Mouse (Mus musculus): ENCODE results near the gene Cyld. TPM values are rescaled to one million over a fixed set of nuclear protein-coding genes. Genes with fewer than 3 reads are reported as not detected.

Gene Cyld
- polyA plus RNA-seq, 1 experiment from 2014 or later = 19.8 TPM

DNA sequence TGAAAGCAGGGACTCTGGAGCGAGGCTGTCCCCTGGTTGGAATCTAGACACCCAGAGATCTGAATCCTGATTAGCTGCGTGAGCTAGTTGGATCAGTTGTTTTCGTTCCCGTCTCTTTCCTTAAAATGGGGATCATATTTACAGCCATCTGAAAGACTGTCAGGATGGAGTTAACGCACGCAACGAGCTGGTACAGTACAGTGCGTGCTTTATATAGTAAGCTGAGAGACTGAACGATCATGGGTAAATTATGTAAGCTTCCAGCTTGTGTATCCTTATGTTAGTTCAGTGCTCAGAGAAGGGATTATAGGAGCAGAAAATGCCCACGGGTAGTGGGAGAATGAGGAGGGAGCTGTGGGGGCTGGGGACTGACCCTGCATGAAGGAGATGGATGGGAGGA, 25.3 kb upstream of the Cyld start:
- H3K27ac ChIP-seq = no peak overlapping the region
- H3K36me3 ChIP-seq (replicated peaks) = no peaks in the 10 kb centered on the region
- H3K4me2 ChIP-seq = no peak overlapping the region
- no peak for ATAC-seq (replicated peaks)
- H3K27me3 ChIP-seq (replicated peaks) = no peaks in the 10 kb centered on the region
- no peaks in the 10 kb centered on the region for H3K9me3 ChIP-seq
- peaks cover 24% of the 10 kb centered on the region for H3K4me1 ChIP-seq
- H3K9ac ChIP-seq = no peak overlapping the region
- 79% methylated on average over 10 of the region's 10 CpGs for WGBS
- no peak overlapping the region for H3K4me3 ChIP-seq

DNA sequence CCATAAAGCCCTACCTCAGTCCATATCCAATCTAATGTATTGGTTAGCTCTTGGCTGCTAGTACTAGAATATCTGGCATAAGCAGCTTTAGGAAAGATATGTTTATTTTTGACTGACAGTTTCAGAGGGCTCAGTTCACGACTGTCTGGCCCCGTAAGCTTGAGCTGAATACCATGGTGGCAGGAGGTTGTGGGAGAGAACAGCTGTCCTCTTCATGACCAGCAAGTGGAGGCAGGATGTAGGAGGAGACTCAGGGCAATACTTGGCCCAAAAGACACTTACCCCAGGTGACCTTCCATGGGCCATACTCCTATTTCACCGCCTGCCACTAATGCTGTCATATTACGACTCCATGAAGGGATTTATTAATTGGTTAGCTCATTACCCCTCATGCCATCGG, 23.0 kb upstream of the Cyld start:
- WGBS = 94% methylated on average over 5 of the region's 5 CpGs
- H3K27ac ChIP-seq = no peak overlapping the region
- H3K36me3 ChIP-seq (replicated peaks) = no peaks in the 10 kb centered on the region
- peaks cover 11% of the 10 kb centered on the region for H3K4me1 ChIP-seq
- no peak overlapping the region for H3K4me3 ChIP-seq
- H3K27me3 ChIP-seq (replicated peaks) = no peaks in the 10 kb centered on the region
- no peak for ATAC-seq (replicated peaks)
- no peak overlapping the region for H3K9ac ChIP-seq
- no peaks in the 10 kb centered on the region for H3K9me3 ChIP-seq
- no peak overlapping the region for H3K4me2 ChIP-seq

DNA sequence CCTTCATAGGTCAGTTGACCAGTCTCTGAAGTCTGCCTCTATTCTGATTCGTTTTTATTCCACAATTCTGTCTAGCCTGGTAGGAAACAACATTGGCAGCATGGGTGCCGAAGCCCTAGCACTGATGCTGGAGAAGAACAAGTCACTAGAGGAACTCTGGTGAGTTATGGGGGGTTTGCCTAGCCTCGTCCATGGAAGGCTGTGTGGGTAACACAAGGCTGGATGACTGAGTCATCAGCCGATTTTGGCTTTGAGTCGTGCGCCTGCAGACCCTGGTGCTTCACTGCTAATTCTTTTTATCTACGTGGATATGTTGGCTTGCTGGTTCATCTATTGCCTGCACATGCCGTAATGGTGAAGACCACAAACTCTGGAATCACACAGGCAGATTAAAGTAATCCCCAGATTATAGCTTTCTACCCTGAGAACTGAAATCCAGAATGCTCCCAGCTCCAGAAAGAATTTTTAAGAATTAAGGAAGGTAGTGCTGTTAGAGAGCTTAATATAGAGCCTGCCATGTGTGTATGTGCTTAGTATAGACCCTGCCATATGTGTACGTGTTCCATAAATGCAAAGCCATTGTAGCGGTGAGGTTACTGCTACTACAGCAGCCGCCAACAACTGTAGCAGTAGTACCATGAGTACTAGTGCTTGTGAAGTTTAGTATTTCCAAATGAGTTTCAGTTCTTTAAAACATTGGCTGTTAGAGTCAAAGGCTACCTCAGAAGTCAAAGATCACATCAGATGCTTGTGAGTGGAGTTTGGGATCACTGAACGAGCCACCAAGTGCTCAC, 21.3 kb upstream of the Cyld start:
- ATAC-seq (replicated peaks) = no peak
- Histone ChIP-seq H3K27me3 (replicated peaks) (no peaks in the 10 kb centered on the region), H3K4me2 (no peak overlapping the region), H3K27ac (no peak overlapping the region), H3K4me3 (no peak overlapping the region), H3K36me3 (replicated peaks) (no peaks in the 10 kb centered on the region), H3K9ac (no peak overlapping the region), H3K4me1 (no peaks in the 10 kb centered on the region), H3K9me3 (no peaks in the 10 kb centered on the region)
- 90% methylated on average over 12 of the region's 12 CpGs for WGBS

DNA sequence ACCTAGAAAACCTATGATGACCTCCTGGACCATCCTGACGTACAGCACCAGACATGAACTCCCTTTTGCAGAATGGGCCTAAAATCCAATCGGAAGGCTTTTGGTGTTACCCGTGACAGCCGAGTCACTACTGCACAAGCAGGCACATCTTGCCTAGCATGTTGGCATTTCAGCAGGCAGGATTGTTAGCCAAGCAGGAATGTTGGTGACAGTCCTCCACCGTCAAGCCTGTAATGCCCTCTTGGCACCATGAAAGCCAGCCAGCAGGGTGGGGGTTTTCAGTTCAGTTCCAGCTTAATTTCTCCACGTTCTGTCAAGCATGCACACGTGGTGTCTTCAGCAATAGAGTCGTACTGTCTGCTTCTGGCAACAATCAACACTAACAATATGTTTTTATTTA, 19.8 kb upstream of the Cyld start:
- Histone ChIP-seq H3K9me3 (no peaks in the 10 kb centered on the region), H3K4me1 (no peaks in the 10 kb centered on the region), H3K4me2 (no peak overlapping the region), H3K36me3 (replicated peaks) (no peaks in the 10 kb centered on the region), H3K9ac (no peak overlapping the region), H3K27ac (no peak overlapping the region), H3K4me3 (no peak overlapping the region), H3K27me3 (replicated peaks) (no peaks in the 10 kb centered on the region)
- 76% methylated on average over 8 of the region's 8 CpGs for WGBS
- no peak for ATAC-seq (replicated peaks)

DNA sequence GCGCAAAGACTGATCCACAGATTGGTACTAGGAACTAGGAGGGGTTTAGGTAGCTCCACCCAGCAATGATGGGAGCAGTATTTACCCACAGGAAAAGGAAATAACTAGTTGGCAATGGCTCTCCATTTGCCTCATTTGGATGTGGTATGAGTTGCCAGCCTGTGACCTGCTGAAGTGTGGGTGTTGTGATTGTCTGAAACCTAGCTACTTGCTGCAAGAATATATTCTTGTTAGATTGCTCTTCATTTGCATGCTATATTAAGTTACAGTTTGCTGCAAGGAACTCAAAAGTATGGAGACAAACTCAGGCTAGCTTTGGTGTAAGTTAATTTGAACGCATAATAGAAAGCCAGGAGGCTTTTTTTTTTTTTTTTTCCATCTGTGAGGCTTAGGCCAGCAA, 16.3 kb upstream of the Cyld start:
- Histone ChIP-seq H3K36me3 (replicated peaks) (no peaks in the 10 kb centered on the region), H3K27ac (no peak overlapping the region), H3K4me1 (no peaks in the 10 kb centered on the region), H3K27me3 (replicated peaks) (no peaks in the 10 kb centered on the region), H3K9me3 (no peaks in the 10 kb centered on the region), H3K4me3 (no peak overlapping the region), H3K9ac (no peak overlapping the region), H3K4me2 (no peak overlapping the region)
- ATAC-seq (replicated peaks) = no peak
- 96% methylated on average over 2 of the region's 2 CpGs for WGBS

DNA sequence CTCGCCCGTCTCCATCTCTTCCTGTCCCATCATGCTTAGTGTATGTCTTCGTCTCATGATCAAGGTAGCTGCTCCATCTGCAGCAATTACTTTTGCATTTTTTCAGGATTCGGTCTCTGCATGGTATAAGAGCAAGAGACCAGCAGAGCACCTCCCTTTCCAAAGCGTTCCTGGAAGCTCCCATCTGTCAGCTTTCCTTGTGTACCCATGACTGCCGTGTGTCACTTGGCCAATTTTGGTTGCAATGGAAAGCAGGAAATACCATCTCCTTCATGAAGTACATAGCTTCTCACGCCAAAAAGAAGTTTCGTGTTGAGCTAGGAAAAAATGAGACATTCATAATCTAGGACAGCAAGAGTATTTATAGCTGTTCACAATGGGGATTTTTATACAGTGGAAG, 15.8 kb upstream of the Cyld start:
- Histone ChIP-seq H3K27me3 (replicated peaks) (no peaks in the 10 kb centered on the region), H3K9ac (no peak overlapping the region), H3K9me3 (no peaks in the 10 kb centered on the region), H3K4me3 (no peak overlapping the region), H3K27ac (no peak overlapping the region), H3K4me1 (no peaks in the 10 kb centered on the region), H3K4me2 (no peak overlapping the region), H3K36me3 (replicated peaks) (no peaks in the 10 kb centered on the region)
- ATAC-seq (replicated peaks) = no peak
- WGBS = 91% methylated on average over 8 of the region's 8 CpGs

DNA sequence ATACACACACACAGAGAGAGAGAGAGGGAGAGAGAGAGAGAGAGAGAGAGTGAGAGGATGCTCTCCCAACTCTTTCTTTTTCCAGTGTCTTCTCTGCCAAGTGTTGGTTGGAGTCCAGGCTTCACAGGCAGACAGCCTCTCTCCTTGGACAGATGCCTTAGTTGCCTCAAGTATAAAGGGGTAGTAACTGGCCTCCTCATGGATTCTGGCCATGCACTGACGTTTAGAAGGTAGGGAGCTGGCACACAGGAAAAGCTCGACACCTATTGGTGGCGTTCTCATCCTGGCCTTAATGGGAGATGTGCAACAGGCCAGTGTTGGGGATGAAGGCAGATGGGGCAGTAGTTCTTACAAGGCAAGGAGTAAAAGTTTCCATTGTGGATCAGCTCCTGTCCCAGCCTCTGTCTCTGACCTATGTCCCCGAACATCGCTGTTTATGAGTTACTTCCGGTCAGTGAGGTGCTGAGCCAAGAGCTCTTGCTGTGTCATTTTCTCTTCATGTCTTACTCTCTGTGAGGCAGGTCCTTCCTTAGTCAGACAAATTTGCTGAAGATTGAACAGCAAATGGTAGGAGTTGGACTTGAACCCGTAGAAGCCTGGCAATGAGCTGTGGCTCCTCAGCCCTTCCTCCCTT, 13.1 kb upstream of the Cyld start:
- Histone ChIP-seq H3K4me3 (no peak overlapping the region), H3K27ac (no peak overlapping the region), H3K9me3 (no peaks in the 10 kb centered on the region), H3K27me3 (replicated peaks) (no peaks in the 10 kb centered on the region), H3K36me3 (replicated peaks) (no peaks in the 10 kb centered on the region), H3K4me2 (no peak overlapping the region), H3K4me1 (no peaks in the 10 kb centered on the region), H3K9ac (no peak overlapping the region)
- no peak for ATAC-seq (replicated peaks)
- WGBS = 86% methylated on average over 7 of the region's 7 CpGs

DNA sequence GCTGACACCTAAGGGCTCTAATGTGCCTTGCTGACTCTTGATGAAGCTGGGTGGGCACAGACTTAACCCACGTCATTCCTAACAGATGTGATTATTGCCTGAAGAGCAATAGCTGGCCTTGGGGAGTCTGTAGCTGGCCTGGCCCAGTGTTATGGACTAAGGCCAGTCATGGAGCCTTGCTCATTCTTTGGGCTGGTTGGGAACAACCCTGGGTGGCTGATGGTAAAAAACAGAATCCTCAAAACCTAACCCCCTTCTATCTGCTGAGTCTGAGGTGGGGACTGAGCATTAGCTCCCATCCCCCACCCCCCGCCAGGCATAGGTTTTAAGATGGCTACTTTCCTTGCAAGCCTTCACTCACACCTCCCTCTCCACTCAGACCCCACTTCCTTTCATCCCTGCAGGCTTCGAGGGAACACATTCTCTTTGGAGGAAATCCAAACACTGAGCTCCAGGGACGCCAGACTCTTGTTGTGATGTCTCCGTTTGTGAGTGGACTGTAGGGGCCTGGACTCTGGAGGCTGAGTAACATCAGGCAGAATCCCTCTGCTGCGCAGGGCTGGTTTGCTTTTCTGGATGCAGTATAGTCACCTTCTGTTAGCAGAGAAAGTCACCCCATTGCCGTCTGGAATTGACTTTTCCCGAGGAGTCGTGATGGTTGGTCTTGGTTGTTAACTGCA, 10.5 kb upstream of the Cyld start:
- no peak for ATAC-seq (replicated peaks)
- no peaks in the 10 kb centered on the region for H3K4me1 ChIP-seq
- H3K9ac ChIP-seq = no peak overlapping the region
- no peaks in the 10 kb centered on the region for H3K9me3 ChIP-seq
- WGBS = 72% methylated on average over 9 of the region's 9 CpGs
- no peaks in the 10 kb centered on the region for H3K36me3 ChIP-seq (replicated peaks)
- H3K27ac ChIP-seq = no peak overlapping the region
- no peaks in the 10 kb centered on the region for H3K27me3 ChIP-seq (replicated peaks)
- no peak overlapping the region for H3K4me2 ChIP-seq
- no peak overlapping the region for H3K4me3 ChIP-seq

DNA sequence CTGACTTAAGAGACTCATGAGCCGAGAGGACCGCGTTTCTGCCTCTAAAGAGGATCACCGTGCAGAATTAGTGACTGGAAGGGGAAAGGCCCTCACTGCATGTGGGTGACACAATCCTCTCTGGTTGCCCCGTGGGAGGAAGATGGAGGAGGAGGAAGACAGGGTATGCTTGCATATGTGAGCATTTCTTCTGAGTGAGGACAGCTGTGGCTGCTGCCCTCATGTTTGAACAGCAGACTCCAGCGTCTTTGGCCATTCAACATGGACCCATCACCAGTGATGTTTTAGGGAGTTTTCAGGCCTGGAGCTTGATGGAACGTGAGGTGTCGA, 10.0 kb upstream of the Cyld start:
- no peaks in the 10 kb centered on the region for H3K27me3 ChIP-seq (replicated peaks)
- H3K9me3 ChIP-seq = no peaks in the 10 kb centered on the region
- H3K27ac ChIP-seq = no peak overlapping the region
- H3K9ac ChIP-seq = no peak overlapping the region
- no peak overlapping the region for H3K4me2 ChIP-seq
- no peaks in the 10 kb centered on the region for H3K36me3 ChIP-seq (replicated peaks)
- H3K4me1 ChIP-seq = no peaks in the 10 kb centered on the region
- 82% methylated on average over 8 of the region's 8 CpGs for WGBS
- ATAC-seq (replicated peaks) = no peak
- H3K4me3 ChIP-seq = no peak overlapping the region

DNA sequence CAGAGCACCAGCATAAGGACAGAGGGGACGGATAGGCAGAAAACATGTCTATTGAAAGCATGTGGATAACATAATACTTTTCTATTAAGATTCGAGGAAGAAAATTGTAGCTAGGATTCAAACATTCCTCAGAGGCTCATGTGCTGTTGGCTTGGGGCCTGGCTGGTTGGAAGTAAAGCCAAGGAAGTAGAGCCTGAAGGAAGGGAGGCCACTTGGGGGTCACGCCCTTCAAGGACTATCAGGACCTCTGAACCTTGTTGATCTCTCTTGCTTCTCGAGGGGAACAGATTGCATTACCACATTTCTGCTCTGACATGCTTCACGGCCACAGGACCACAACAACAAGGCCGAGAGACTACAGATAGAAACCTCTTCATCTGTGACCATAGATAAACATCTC, 7.7 kb upstream of the Cyld start:
- Histone ChIP-seq H3K9me3 (no peaks in the 10 kb centered on the region), H3K27ac (no peak overlapping the region), H3K4me1 (no peaks in the 10 kb centered on the region), H3K4me3 (no peak overlapping the region), H3K4me2 (no peak overlapping the region), H3K36me3 (replicated peaks) (no peaks in the 10 kb centered on the region), H3K9ac (no peak overlapping the region), H3K27me3 (replicated peaks) (0 out of 2 replicates have a peak, but pooled peaks cover under 1% of the 10 kb centered on the region)
- no peak for ATAC-seq (replicated peaks)
- 84% methylated on average over 6 of the region's 6 CpGs for WGBS

DNA sequence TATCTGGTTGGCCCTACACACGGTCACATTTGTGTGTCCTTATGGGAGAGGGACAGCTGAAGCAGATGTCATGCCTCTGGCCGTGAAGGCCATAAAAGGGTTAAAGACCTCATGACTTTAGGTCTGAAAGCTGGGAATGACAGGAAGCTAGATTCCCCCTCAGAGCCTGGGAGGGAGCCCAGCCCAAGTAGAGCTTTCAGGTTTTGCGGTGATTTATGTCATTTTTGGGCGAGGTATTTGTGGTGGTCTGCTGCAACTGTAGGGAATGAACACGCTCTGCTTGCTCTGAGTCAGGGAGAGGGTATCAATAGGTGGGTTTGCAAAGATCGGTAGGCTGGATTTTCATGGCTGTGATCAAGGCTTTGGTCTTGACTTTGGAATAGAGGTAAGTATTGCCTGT, 6.9 kb upstream of the Cyld start:
- Histone ChIP-seq H3K4me3 (no peak overlapping the region), H3K36me3 (replicated peaks) (no peaks in the 10 kb centered on the region), H3K27me3 (replicated peaks) (0 out of 2 replicates have a peak, but pooled peaks cover 3% of the 10 kb centered on the region), H3K9ac (no peak overlapping the region), H3K9me3 (no peaks in the 10 kb centered on the region), H3K4me1 (no peaks in the 10 kb centered on the region), H3K4me2 (no peak overlapping the region), H3K27ac (no peak overlapping the region)
- 90% methylated on average over 6 of the region's 6 CpGs for WGBS
- no peak for ATAC-seq (replicated peaks)

DNA sequence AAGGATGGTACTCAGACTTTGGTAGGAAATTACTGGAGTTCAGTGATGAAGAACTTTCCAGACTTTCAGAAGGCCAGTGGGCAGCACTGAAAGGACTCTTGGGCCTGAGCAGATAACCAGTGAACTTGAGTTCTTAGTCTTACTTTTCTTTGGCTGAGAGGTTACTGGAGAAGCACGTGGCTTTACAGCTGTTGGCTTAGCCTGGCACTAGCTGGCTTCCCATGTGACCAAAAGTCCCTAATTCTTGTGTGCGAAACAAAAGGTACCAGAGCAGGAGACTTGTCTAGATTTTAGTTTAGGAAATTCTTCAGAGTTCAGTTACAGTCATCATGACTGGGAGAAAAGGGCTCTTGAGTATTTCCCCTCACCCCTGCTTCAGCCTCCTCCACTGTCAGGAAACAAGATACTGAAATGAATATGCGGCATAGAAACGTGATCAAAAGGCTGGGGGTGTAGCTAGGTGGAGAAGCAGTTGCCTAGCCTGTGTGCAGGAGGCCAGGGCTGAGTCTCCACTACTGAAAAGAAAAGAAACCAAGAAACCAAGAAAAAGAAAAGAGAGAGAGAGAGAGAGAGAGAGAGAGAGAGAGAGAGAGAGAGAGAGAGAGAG, 5.4 kb upstream of the Cyld start:
- H3K9ac ChIP-seq = no peak overlapping the region
- H3K4me1 ChIP-seq = peaks cover 3% of the 10 kb centered on the region
- H3K4me2 ChIP-seq = no peak overlapping the region
- no peak for ATAC-seq (replicated peaks)
- H3K4me3 ChIP-seq = no peak overlapping the region
- no peaks in the 10 kb centered on the region for H3K9me3 ChIP-seq
- no peak overlapping the region for H3K27ac ChIP-seq
- 59% methylated on average over 4 of the region's 4 CpGs for WGBS
- H3K36me3 ChIP-seq (replicated peaks) = no peaks in the 10 kb centered on the region
- H3K27me3 ChIP-seq (replicated peaks) = 0 out of 2 replicates have a peak, but pooled peaks cover 6% of the 10 kb centered on the region

Data from midbrain, embryonic 15.5 days (tissue).